Mouse (Mus musculus): ENCODE results near the gene Cbarp.
A peak's percentile ranks its signal among the peaks of the same experiment; 100 is the strongest.
"Not testable (repeated sequence)": the region's sequence is repeated elsewhere in the genome, so short reads cannot be mapped to it uniquely, and the experiment has no call there.

Cbarp gene

GRCm38 (mm10) chr10:80170052-80170451 is 29.4 kb upstream of the Cbarp start:
- DNase-seq (ENCODE audit: low spot score): no peak

DNA sequence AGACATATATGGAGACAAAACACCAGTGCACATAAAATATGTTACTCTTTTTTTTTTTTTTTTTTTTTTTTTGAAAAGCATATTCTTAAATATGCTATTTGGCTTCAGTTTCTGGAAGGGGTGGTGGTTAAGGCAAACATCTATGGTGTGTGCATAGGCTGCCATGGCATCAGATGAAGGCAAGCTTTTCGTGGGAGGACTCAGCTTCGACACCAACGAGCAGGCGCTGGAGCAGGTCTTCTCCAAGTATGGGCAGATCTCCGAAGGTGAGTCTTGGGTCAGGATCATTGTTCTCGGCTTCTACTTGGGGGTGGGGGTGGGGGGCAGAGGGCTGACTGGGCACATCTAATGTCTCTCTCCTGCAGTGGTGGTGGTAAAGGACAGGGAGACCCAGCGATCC is 29.0 kb upstream of the Cbarp start:
- DNase-seq (ENCODE audit: low spot score): no peak

DNA sequence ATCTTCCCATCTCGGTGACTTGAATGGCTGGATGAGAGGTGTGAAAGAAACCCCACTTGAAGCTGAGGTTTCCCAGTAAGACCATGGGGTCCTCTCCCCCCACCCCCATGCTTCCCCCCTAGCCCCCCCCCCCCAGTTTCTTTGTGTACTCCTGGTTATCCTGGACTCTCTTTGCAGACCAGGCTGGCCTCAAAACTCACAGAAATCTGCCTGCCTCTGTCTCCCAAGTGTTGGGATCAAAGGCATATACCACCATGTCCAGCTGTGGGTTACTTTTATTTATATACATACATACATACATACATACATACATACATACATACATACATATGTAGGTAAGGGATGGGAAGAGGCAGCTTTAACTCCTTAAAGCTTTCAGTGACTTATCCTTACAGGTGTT is 28.4 kb upstream of the Cbarp start:
- DNase-seq (ENCODE audit: low spot score): no peak

GRCm38 (mm10) chr10:80168038-80168661 is 27.5 kb upstream of the Cbarp start:
- peak; percentile 84 for DNase-seq (ENCODE audit: low spot score)

GRCm38 (mm10) chr10:80167460-80168037 is 26.9 kb upstream of the Cbarp start:
- DNase-seq (ENCODE audit: low spot score): peak; percentile 94

DNA sequence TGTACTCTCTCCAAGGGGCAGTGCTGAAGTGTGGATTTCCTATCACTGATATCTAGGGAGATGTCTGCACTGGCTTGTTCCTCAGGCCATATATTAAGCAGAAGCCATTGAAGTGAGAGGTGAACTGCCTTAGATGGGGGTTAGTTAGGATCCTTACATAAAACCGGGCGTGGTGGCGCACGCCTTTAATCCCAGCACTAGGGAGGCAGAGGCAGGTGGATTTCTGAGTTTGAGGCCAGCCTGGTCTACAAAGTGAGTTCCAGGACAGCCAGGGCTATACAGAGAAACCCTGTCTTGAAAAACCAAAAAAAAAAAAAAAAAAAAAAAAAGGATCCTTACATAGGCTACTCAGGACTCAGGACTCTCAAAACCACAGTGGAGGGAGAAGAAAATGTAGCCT is 25.5 kb upstream of the Cbarp start:
- DNase-seq (ENCODE audit: low spot score): not testable (repeated sequence)

DNA sequence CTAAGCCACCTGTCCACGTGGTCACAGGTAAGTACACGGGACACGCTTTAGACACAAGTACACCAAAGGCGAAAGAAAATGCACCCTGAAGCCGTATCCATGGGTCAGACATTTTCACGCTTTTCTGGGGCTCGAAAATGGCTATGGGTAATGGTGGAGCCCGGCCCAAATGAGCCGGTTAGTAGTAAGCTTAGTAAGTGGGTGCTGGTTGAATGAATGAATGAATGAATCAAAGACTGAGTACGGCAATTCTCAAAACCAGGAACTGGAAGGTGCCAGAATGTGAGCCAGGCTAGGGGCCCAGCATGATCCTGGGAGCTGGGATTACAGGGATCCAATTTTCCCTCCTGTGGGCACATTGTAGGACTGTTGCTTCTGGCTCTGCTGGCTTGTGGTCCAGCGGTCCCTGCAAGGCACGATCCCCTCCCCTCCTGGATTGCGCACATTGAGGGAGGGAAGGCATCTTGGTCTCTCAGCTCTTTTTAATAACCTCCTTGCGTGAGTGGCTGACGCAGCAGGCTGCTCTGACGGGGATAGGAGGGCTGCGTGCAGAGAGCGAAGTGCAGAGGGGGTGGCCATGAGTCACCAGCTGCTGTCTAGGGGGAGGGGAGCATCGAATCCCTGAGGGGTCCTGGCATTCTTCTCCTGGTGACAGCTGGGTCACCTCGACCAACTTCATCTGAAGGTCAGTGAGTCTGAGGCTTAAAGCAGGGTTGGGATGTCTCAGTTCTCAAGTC is 24.9 kb upstream of the Cbarp start, which contains the start of gene Cirbp:
Gene Cirbp (plus strand): TSS at position 594 of the 737 bp plus-strand sequence.
- no peak for DNase-seq (ENCODE audit: low spot score)

- peak; percentile 85 for DNase-seq (ENCODE audit: low spot score)
Measured at GRCm38 (mm10) chr10:80164998-80165344, 24.3 kb upstream of the Cbarp start.

DNA sequence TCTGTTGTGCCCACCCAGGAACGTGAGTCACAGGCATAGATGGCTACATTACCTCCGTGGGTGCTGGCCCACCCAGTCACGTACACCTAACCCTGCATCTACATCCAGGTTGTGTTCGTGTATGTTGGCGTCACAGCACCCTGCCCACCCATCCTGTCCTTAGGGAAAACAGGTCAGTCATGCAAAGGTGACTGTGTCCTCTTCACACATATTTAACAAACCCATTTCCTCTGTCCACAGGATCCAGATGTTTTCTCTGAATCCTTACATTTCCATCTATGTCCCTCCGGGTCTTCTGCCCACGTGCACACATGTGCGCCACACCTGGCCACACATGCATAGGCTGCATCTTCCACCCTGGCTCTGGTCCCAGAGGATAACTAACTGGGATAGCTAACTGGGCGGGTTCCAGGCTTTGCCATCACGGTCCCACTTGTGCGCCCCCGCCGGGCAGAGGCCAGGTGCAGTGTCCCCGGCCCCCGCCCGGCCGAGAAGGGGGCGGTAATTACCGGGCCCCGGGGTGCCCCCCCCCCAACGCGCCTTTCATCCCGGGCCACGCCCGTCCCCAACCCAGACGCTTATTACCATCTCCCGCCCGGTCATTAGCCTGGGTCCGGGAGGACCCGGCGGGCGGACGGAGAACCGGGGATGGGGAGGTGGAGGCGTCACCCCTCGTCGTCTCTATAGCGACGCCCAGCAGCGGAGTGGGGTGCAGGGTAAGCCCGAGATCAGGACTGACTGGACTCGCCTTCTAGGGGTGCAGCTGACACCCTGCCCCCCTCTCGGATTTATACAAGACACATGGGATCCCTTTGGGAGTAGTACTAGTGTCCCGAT is 23.7 kb upstream of the Cbarp start:
- DNase-seq (ENCODE audit: low spot score): no peak

DNA sequence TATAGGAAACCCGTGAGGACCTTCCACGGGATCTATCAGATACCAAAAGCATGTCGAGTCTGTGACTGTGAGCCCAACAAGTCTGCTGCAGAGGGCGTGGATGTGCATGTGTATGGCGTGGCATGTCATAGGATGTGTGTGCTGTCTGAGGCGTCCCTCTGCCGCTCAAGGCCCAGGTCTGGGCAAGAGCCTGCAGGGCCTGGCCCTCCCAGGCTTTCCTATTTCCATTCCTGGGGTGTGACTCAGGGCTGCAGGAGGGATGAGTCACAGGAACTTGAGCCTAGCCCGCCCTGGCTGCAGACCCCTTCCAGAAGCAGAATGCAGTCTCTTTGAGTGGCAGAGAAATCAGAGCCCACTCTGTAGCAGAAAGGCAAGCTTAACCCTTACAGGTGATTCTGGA is 23.1 kb upstream of the Cbarp start:
- no peak for DNase-seq (ENCODE audit: low spot score)

- DNase-seq (ENCODE audit: low spot score): no peak
Measured at GRCm38 (mm10) chr10:80162716-80163299, 22.2 kb upstream of the Cbarp start.

- no peak for DNase-seq (ENCODE audit: low spot score)
Measured at GRCm38 (mm10) chr10:80162243-80162608, 21.6 kb upstream of the Cbarp start.

DNA sequence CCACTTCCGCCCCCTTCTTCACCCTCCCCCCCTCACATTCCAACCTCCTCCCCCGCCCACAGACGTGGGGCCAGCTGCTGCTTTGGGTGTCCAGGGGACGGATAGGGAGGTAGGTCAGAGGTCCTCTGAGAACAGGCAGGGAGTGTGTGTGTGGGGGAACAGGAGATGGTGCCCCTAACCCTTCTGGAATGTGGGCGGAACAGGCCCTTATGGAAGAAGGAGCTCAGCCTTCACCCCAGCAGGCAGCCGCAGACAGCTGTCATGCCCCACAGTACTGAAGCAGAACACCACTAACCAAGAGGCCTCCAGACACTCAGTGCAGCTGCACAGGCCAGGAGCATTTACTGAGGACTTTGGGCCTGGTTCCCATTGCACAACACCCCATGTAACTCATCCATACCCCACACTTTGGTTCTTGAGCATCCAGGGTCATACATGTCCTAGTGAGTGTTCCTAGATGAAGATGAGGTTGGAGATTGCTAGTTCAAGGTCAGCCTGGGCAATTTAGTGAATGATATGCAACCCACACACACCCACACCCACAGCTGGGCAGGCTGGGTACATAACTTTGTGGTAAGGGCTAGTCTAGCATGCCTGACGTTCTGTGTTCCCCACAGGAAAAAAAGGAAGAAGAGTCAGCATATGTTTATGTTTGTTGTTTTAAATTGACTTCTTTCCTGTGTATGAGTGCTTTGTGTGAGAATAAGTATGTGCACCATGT is 21.0 kb upstream of the Cbarp start:
- DNase-seq (ENCODE audit: low spot score): no peak

GRCm38 (mm10) chr10:80160455-80161371 is 20.1 kb upstream of the Cbarp start:
- DNase-seq (ENCODE audit: low spot score): peak; percentile 46

DNA sequence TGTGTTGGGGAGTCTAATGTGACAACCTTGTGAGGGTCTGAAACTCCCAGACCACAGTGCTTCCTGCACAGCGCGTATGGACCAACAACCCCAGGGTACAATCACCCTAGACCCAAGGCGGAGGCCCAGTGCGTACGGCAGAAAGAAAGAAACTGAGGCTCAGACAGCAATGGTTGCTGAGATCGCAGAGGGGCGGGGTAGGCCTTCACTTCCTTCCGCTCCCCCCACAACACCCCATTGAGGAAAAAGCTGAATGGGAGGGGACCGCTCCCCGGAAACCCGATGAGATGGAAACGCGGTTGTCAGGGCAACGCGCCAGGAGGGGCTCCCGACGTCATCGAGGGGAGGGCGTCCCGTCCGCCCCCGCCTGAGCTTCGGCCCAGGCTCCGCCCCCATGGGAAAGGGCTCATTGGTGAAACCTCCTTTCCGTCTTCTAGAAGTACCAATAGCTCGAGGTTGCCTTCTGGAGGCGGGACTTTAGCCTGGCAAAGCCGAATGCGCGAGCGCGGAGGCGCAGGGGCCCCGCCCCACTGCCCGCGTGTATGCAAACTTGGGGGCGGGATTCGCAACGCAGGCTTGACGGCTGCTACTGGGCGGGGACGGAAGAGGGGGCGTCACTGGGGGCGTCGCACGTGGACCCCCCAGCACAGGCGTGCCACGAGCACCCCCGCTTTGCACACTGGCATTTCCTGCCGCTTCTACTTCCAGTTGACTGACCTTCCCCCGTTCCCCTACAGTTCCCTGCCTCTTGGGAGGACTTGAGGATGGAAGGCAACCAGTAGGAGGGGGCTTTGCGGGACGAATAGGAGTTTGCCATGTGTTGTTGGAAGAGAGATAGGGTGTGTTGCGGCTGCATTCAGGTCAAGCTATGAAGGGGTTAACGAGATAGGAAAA is 19.2 kb upstream of the Cbarp start:
- peak; percentile 89 for DNase-seq (ENCODE audit: low spot score)

DNA sequence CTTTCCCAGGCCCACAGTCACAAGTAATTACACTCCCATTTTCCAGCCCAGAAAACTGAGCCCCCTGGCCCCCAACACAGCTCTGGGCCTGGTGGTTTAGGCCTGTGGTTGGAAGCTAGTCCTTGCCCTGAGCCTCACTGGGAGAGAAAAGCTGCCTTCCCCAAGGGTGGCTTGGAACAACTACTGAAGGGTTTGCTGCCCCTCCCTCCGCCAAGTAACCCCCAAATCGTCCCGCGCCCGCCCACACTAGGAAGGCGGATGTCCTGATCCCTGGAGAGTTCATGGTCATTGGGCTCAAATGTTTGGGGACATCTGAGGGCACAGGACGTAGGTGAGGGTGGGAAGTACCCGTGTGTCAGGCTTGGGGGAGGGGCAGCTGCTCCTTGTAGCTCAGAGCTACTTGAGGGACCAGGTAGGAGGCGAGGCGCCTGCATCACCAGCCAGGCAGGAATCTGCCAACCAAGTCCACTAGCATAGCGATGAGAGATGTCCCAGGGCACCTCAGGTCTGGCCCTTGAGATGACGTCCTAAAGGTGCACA is 18.5 kb upstream of the Cbarp start:
- DNase-seq (ENCODE audit: low spot score): no peak

- DNase-seq (ENCODE audit: low spot score): no peak
Measured at GRCm38 (mm10) chr10:80158307-80158986, 17.8 kb upstream of the Cbarp start.

GRCm38 (mm10) chr10:80157141-80157929 is 16.7 kb upstream of the Cbarp start:
- DNase-seq (ENCODE audit: low spot score): no peak

Data from urinary bladder, postnatal 10 days (tissue).